Mouse (Mus musculus) ES-CJ7 (cell line): ENCODE results near the gene Timm10b.

ENCODE experiments used
- DNase-seq: peaks from one replicate; pipeline ENCODE4 v3.0.0; 2011; ENCODE audit warnings: low read depth, low spot score

The Timm10b gene

DNA sequence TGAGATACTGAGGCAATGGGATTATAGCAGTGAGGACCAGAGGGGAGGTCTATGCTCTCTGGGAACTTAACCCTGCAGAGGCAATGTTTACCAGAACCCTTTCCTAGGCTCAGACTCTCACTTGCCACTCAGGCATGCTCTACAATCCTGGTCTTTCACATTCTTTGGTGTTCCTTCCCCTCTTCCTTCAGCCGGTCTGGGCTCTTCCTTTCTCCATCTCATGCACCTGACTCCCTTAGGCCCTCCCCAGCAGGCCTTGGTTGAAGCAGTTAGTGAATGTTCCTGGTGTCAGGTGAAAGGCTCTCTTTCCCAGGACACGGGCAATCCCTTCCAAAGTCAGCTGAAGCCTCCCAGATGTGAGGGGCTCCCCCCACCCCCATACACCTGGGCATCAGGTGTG lies at the start of gene Timm10b:
Gene Timm10b (plus strand): TSS at position 301 of the 400 bp plus-strand sequence.
- DNase-seq: no peak

DNA sequence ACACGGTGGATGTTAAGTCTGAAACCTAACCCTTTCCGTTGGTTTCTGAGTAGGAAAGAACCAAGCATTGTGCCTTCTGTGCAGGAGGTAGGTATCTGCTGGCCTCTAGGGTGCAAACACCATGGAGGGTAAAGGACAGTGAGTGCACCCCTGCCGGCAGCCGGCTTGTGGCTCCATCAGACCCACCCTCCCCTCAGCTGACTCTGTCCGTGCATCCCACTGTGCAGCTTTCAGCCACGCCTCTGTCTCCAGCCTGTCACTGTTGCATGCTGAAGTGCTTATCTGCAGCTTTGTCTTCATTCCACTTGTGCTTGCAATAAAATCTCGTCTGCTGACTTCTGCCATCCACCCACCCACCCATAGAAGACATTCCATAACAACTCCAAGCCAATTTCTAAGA lies 49.8 kb upstream of the Timm10b start:
- peak; percentile 41 for DNase-seq

DNA sequence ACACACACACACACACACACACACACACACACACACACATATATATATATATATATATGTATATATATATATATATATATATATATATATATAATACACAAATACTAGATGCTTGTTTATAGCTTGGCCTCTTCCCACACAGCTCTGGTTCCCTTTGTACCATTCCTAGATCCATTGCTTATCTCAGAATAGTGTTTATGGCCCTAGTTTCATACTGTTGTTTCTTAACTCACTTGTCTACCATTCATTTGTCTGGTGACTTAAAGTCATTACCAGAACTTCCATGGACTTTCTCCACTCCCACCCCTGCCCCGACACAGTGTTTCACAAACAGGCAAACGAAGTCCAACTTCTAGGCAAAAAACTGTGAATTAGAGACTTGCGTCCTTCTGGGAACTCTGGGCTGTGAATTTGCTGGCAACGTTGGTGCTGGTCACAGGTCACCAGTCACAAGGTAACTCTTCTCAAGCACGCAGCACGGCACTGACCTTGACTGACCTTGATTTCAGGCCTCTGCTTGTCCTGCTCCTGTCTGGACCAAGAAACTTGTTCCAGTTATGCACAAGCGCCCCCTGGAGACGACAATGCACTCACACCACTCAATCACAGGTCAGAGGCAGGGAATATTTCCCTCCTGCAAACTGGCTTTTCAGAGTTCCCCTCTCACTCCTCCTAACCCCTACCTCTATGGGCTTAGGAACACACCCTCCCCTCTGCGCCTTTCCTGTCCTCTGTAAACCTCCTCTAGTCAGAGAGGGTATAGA lies 36.8 kb upstream of the Timm10b start:
- DNase-seq: peak; percentile 87

DNA sequence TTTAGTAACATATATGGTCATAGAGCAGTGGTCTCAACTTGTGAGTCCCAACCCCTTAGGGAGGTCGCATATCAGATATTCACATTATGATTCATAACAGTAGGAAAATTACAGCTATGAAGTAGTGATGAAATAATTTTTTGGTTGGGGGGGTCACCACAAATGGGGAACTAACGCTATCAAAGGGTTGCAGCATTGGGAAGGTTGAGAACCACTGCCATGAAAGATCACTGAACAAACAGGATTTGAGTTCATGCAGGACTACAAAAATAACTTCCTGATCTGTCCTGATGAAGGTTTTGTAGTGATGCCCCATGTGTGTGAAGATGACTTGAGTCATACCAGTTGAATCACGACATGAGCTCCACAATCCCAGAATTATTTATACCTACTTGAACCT lies 31.4 kb upstream of the Timm10b start:
- DNase-seq: no peak

DNA sequence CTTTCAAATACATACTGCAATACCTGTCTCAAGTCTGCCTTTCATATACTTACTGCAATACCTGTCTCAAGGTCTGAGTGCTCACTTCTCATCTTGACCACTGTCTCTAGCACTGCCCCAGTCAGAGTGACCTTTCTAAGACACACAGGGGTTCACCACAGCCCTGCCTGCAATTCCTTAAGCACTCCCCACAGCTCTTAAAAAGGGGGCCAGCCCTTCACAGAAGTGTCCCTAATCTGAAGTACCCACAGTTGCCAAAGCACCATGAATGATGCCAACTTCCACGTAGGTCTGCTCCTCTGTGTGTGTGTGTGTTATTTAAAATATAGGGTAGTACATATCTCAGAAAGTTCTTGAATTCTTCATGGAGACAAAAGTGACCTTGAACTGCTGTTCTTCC lies 28.1 kb upstream of the Timm10b start:
- DNase-seq: no peak

DNA sequence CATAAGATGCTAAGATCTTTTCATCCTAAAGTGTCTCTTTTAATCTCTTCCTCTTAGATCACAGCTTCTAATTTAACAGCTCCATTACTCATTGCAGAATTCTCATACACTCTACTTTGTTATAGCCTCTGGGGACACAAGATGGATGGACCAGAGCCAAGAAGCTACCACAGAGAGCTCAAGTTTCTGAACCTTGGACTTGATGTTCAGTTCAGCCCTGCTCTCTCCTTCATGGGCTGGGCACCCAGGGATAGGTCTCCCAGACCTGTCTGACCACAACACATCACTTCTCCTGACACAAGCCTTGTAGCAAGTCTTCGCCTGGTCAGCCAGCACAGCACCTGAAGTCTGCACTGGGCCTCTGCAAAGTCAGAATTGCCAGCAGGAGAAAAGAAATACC lies 25.5 kb upstream of the Timm10b start:
- DNase-seq: no peak

DNA sequence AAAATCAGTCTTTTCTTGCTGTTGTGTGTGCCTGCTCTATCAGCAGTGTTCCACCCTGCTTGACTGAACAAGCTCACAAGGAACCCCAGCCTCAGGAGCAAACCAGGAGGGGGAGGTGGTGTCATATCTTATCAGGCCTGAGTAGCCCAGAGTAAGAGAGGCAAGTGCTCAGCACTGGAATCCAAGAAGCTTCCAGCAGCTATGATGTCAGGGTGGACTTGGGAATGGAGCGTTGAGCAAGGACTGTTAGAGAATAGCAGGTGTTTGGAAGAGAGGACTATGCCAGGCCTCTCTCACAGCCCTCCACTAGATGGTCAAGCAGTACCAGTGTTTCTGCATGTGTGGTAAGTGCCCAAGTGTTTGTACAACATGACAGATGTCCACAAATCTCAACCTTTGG lies 24.1 kb upstream of the Timm10b start:
- no peak for DNase-seq

DNA sequence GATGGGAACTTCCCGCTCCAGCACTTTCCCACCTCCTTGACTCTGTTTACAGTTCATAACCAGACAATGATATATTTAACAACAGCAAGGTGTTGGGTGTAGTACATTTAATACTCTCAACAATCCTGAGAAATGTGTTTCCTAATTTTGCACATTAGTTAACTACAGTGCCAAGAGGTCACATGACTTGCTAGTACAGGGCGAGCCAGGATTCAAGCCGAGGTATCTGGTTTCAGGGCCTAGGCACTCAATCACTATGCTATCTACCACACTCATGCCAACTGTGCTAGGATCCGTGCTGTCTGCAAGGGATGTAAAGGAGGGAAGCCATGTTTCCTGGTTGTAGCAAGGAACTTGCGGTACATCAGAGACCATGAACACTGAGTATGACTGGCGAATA lies 23.3 kb upstream of the Timm10b start:
- DNase-seq: no peak

DNA sequence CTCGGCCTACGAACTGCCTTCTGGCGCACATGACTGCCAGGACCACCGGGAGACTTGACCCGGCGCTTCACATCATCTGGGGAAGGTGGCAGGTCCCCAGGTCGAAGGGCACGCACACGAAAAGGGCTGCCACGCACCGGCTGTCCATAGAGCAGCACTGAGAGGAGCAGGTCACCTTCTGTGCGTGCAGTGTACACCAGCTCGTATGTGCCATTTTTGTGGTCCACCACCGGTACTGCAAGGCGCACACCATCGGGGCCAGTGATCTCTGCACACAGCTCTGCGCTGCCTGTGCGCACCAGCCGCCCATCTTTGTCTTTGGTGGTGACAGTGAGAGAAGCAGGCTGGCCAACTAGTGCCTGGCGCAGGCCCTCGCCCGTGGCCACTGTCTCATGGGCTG lies 22.0 kb upstream of the Timm10b start:
- DNase-seq: no peak

DNA sequence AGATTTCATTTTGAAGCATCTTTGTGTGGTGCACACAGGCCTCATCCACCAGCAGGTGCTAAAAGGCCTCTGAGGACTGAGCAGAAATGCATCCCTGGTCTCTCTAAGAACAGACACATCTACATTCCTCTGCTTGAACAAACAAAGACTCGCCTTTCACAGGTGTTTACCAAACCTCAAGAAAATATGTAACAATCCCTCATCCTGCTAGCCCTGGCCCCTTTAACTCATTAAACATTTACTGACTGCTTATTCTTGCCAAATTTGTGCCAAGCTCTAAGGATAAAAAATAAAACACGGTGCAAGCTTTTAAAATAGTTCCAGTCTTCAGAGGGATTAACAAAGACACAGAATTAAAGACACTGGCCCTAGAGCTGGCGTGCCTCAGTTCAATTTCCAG lies 20.2 kb upstream of the Timm10b start:
- DNase-seq: no peak

DNA sequence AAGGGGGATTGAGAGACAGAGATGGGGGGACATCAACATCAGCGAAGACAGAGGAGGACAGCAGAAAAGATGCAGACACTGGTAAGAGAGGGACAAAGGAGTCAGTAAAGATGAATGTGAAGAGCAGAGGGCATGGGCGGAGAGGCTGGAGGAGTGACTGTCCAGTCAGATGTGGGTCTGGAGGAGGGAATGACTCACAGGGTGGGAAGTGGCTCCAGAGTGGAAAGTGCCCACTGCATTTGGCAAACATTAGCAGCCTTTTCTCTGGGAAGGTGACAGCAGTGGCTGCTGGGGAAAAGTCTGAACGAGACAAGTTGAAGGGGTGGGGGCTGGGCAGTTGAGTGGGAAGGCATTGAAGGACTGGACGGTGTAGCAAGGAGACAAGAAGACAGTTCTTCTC lies 18.8 kb upstream of the Timm10b start:
- no peak for DNase-seq

DNA sequence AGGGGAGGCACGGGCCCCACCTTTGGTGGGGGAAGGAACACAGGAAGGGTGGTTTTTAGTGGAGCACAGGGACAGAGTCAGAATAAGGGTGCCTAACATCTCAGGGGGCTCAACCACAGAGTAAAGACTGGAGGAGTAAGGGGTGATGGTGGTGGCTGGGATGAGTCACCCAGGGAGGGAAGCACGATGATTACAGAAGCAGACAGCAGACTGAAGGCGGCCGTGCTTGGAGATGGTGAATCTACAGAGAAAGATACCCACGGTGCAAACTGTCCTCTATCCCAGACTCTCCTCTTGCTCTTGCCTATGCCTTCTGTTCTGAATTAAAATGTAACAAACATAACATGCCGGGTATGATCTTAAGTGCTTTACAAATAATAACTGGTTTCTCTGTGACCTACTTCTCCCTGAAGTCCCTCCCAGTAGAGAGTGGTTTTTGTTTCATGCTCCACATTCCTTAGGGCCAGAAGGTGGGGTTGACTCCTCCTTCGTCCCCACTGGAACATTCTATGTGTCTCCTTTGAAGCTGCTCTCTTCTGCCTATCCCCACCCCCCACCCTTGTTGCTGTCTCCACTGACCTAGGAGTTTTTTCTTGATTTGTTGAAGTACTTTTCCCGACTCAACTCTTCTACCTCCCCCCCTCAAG lies 18.1 kb upstream of the Timm10b start:
- DNase-seq: no peak

DNA sequence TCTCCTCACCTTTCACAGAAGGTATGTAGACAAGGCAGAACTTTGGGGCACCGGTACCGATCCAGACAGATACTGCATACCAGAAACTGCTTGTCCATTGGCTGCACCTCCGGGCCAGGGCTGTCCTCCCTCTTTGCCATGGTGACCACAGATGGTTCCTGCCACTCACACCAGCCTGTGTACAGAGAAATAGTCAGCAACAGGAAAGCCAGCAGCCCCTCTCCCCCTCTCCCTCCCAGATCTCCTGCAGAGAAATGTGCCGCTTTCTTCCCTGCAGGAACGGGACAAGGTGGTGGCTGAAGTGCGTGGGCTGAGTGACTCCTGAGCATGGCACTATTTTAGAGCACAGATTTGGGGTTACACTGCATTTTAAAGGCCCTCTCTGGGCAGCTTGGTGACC lies 14.5 kb upstream of the Timm10b start:
- no peak for DNase-seq

DNA sequence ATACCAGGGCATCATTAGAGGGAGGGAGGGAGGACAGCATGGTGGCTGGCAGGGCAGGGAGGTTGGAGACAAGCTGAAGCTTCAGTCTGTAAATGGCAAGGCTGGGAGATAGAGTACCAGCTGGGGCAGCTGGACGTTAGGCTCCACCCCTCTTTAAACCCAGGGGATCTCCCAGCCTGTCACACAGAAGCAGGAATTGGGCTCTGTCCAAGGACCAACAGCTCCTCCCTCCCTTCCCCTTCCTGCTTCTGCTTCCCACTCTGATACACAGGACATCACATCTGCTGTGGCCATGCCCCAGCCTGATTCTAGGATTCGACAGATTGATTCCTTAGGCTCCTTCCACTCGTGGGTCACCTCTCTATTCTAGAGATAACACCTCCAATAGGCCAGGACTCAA lies 11.2 kb upstream of the Timm10b start:
- no peak for DNase-seq

DNA sequence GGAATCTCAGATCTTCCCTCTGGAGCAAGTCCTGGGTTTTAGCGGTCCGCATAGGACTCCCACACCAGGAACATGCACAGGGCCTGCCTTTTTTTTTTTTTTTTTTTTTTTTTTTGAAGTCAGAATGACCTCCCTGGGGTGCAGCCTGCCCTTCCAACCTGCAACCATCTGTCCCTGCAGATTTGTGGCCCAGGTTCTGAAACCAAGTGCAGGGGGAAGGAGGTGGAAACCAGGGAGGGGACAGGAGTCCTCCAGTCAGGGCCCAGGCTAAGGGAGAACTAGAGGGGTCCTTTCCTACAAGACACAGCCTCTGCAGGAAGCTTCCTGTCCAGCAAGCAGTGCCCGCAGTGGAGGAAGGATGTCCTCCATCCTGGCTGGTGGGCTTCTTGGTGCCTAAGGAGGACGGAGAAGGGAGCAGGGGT lies 7.3 kb upstream of the Timm10b start:
- no peak for DNase-seq

DNA sequence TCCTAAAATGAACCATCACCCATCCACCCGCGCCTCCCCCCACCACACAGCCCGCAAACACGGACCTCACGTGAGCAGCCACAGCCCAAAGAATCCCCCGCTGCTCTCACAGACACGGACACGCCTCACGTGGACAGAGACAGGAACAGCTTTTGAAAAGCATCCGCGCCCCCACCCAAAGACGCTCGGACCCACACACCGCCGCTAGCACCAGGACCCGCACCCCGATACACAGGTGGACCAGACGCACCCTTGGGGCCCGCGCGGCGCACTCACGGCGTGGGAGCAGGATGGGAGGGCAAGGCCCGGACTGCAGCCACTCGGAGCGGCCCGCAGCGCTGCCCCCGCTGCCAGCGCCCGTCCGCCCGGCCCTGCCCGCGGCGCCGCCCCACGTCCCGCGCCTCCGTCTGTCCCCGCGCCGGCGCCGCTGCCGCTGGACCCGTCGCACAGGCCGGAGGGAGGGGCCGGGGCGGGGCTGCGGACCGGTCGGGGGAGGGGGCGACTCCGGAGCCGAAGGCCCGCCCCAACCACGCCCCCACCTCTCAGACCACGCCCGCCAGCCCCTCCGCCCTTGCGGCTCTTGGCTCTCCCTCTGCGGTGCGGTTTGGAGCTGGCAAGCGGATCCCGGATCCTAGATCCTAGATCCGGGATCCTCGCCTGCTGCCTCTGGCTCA lies 6.6 kb upstream of the Timm10b start, which contains the start of gene Trim3:
Gene Trim3 (minus strand): TSS at position 445 of the 674 bp plus-strand sequence.
- peak; percentile 77 for DNase-seq

DNA sequence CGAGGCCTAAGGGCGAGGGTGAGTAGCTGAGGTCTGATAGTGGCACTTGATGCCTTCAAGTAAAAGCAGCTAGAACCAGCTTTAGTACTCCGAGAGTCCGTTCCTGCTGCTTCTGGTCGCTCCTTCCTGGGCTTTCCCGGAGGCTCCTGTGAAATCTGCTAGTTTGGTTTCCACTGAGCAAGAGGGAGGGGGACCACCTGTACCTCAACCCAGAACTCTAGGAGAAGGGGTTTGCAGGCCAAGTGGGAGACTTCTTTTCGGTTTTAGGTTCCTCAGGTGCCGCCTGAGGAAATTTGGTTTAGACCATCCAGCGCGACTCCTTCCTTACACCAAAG lies 6.1 kb upstream of the Timm10b start:
- no peak for DNase-seq

DNA sequence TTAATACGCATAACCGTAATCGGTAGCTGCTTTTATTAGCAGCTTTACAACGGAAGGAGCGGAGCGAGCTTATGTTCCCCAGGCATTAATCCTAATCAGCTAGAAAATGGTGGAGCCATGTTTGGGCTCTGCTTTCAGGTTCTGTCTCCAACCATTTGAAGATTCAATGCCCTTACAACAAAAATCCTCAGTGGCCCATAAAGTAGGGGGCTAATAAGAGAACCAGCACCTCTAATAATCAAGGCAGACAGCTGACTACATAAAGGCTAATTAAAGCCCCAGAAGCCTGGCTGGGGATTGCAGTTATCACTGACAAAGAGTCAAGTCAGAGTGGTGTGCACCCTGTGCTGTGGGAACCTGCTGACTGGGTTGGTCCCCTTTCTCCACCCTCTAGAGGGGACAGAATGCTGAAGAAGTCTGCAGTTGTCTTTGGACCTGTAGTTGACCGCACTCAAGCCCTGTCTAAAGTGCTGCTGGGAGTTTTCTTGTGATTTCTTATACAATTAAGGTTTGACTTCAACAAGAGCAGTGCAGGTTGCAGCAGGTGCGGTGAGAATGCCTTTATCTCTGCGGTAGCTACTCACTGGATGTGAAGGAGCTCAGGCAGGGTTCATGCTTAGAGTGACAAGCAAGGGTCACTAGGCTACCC lies 5.5 kb upstream of the Timm10b start:
- no peak for DNase-seq

DNA sequence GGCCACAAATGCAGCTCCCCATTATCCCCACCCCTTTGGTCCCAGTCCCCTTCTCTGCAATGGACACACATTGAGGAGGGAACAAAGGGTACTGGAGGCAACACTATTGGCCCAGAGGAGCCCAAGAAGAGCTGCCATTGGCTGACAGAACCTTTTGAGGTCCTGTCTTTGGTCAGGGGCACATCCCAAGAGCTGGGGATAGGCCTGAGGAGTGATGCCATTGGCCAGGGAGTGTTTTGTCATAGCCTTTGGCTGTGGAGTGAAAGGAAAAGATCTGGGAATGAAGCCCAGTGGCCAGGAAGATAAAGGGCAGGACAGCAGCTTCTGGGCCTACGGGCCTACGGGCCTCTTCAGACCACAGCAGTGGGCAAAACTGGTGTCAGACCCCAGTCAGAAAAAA lies 4.1 kb upstream of the Timm10b start:
- no peak for DNase-seq

DNA sequence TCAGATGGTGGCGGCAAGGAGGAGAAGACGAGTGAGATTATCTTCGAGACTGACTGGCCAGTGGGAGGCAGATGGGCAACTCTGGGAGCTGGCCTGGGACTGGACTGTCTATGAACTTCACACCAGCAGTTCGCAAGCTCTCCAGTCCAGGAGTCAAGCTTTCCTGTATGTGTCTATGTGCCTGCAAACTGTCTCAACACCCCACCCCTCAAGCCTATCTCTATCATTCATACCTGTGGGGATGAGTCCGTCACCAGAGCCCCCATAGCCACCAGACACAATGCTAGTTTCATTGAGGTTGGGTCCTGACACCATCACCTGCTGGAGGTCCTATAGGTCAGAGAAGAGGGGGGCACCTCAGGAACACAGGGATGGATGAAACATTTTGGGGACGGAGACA lies 1.1 kb upstream of the Timm10b start:
- no peak for DNase-seq

DNA sequence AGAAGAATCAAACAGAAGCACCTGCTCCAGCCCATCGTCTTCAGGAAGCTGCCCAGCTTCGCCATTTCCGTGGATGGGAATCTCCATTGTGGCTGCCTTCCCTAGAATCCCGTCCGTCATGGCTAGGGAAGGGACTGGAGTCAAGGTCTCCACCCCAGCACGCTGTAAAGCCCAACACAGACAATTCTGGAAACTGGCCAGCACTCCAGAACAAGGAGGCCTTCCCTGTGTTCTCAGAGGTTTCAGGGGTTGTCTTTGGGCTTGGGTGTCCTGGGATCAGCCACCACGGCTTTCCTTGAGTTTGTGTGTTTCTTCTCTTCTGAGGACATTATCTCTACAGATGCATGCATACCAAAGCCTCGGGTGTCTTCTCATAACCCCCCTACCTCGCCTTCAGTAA lies 552 bp upstream of the Timm10b start:
- no peak for DNase-seq

DNA sequence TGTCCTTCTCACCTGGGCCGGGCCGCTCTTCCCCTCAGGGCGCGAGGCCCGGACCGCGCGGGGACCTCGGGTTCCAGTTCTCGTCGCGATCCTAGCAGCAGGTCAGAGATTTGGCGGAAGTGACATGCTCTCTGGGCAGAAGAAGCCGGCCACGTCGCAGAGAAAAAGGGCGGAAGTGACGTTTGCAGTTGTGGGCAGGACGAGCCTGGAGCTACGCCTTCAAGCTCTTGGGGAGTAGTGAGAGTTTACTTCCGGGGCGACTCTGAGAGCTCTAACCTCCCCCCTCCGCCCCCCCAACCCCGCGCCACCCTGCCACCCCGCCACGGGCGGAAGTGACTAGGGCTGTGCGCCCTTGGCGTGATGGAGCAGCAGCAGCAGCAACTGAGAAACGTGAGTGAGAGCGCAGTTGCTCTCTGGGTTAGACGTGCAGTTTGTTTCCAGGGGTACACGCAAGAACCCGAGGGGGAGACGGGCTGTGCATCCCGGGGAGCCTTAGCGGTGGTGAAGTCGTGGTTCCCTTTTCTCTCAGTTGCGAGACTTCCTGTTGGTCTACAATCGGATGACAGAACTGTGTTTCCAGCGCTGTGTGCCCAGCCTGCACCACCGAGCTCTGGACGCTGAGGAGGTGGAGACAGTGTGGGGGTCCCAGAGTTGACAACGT lies 507 bp downstream of the Timm10b start, which contains the start of the genes Arfip2 and Gm45799:
Gene Arfip2 (minus strand): TSS at position 184 of the 661 bp plus-strand sequence.
Gene Gm45799 (plus strand): TSS at position 320 of the 661 bp plus-strand sequence.
- peak; percentile 97 for DNase-seq
